27 mouse cellular contexts compared by ENCODE assay signal in genomic region chr4:64812812-64813211, GRCm38 (mm10).
A peak's percentile ranks its signal among the peaks of the same experiment; 100 is the strongest.
DNase-seq lines count a peak whose midpoint lies in the region; ATAC-seq and TF ChIP-seq lines count a peak whose summit lies in the region.
"Had no signal": no experiment of that assay in that cellular context is flagged by ENCODE, and none has a peak within 500 bp of the region (broad histone marks: within the 10 kb centered on the region; RNA-seq: fewer than 3 reads in every experiment).

No protein-coding gene starts in this region.

- H3K36me3 ChIP-seq in hindbrain, embryonic 16.5 days (ENCODE audit: control insufficient read depth, insufficient read depth, low read length), result no peaks in the 10 kb centered on the region
- no peaks in the 10 kb centered on the region for H3K36me3 ChIP-seq in hindbrain, embryonic 11.5 days (ENCODE audit: control insufficient read depth, insufficient read depth, low read length)
- no peaks in the 10 kb centered on the region for H3K36me3 ChIP-seq in kidney, postnatal 0 days (ENCODE audit: insufficient read depth, low read length)
- H3K36me3 ChIP-seq in hindbrain, postnatal 0 days (ENCODE audit: insufficient read depth, low read length), result no peaks in the 10 kb centered on the region
- H3K36me3 ChIP-seq: embryonic facial prominence, embryonic 12.5 days; embryonic facial prominence, embryonic 15.5 days; forebrain, embryonic 15.5 days; heart, embryonic 12.5 days; heart, embryonic 15.5 days; hindbrain, embryonic 10.5 days had no signal

- no peak overlapping the region for H3K27ac ChIP-seq in hindbrain, embryonic 16.5 days (ENCODE audit: low read depth, low read length)
- no peak overlapping the region for H3K27ac ChIP-seq in hindbrain, embryonic 11.5 days (ENCODE audit: low read depth, low read length)
- no peak overlapping the region for H3K27ac ChIP-seq in kidney, postnatal 0 days
- no peak overlapping the region for H3K27ac ChIP-seq in hindbrain, postnatal 0 days
- H3K27ac ChIP-seq: embryonic facial prominence, embryonic 12.5 days; embryonic facial prominence, embryonic 15.5 days; forebrain, embryonic 15.5 days; heart, embryonic 15.5 days; hindbrain, embryonic 10.5 days; hindbrain, embryonic 14.5 days had no signal

- no peaks in the 10 kb centered on the region for H3K4me1 ChIP-seq in hindbrain, embryonic 16.5 days (ENCODE audit: control insufficient read depth, insufficient read depth, low read depth, low read length)
- no peaks in the 10 kb centered on the region for H3K4me1 ChIP-seq in hindbrain, embryonic 11.5 days (replicated peaks; ENCODE audit: control insufficient read depth, insufficient read depth, low read length)
- no peaks in the 10 kb centered on the region for H3K4me1 ChIP-seq in kidney, postnatal 0 days (replicated peaks; ENCODE audit: insufficient read depth, low read length)
- no peaks in the 10 kb centered on the region for H3K4me1 ChIP-seq in hindbrain, postnatal 0 days (ENCODE audit: insufficient read depth, low read length)
- H3K4me1 ChIP-seq: embryonic facial prominence, embryonic 12.5 days; embryonic facial prominence, embryonic 15.5 days; forebrain, embryonic 15.5 days; heart, embryonic 12.5 days; heart, embryonic 15.5 days; hindbrain, embryonic 10.5 days had no signal

- no peaks in the 10 kb centered on the region for H3K27me3 ChIP-seq in hindbrain, embryonic 16.5 days (replicated peaks; ENCODE audit: control insufficient read depth, insufficient read depth, low read length)
- no peaks in the 10 kb centered on the region for H3K27me3 ChIP-seq in hindbrain, embryonic 11.5 days (ENCODE audit: control insufficient read depth, insufficient read depth, low read length)
- no peaks in the 10 kb centered on the region for H3K27me3 ChIP-seq in kidney, postnatal 0 days (ENCODE audit: insufficient read depth, low read length)
- no peaks in the 10 kb centered on the region for H3K27me3 ChIP-seq in hindbrain, postnatal 0 days (ENCODE audit: insufficient read depth, low read length)
- H3K27me3 ChIP-seq: embryonic facial prominence, embryonic 12.5 days; embryonic facial prominence, embryonic 15.5 days; forebrain, embryonic 15.5 days; heart, embryonic 12.5 days; heart, embryonic 15.5 days had no signal

- H3K9me3 ChIP-seq in hindbrain, embryonic 16.5 days (ENCODE audit: control insufficient read depth, low read length), result no peaks in the 10 kb centered on the region
- H3K9me3 ChIP-seq in hindbrain, embryonic 11.5 days (ENCODE audit: control insufficient read depth, low read length), result no peaks in the 10 kb centered on the region
- H3K9me3 ChIP-seq in kidney, postnatal 0 days (replicated peaks; ENCODE audit: low read length), result no peaks in the 10 kb centered on the region
- no peaks in the 10 kb centered on the region for H3K9me3 ChIP-seq in hindbrain, postnatal 0 days (ENCODE audit: low read length)
- H3K9me3 ChIP-seq: embryonic facial prominence, embryonic 12.5 days; embryonic facial prominence, embryonic 15.5 days; forebrain, embryonic 15.5 days; heart, embryonic 12.5 days; heart, embryonic 15.5 days; hindbrain, embryonic 10.5 days had no signal

- no peak overlapping the region for H3K4me2 ChIP-seq in hindbrain, embryonic 16.5 days (ENCODE audit: low read length)
- H3K4me2 ChIP-seq in hindbrain, embryonic 11.5 days (replicated peaks; ENCODE audit: low read depth, low read length), result no peak overlapping the region
- H3K4me2 ChIP-seq in kidney, postnatal 0 days (ENCODE audit: low read length), result no peak overlapping the region
- no peak overlapping the region for H3K4me2 ChIP-seq in hindbrain, postnatal 0 days (ENCODE audit: low read depth, low read length)
- H3K4me2 ChIP-seq: embryonic facial prominence, embryonic 12.5 days; embryonic facial prominence, embryonic 15.5 days; forebrain, embryonic 15.5 days; heart, embryonic 12.5 days; heart, embryonic 15.5 days; hindbrain, embryonic 14.5 days had no signal

- H3K9ac ChIP-seq in hindbrain, embryonic 16.5 days (ENCODE audit: low read depth, low read length), result no peak overlapping the region
- H3K9ac ChIP-seq in hindbrain, embryonic 11.5 days (ENCODE audit: low read depth, low read length), result no peak overlapping the region
- no peak overlapping the region for H3K9ac ChIP-seq in kidney, postnatal 0 days (ENCODE audit: low read depth, low read length)
- no peak overlapping the region for H3K9ac ChIP-seq in hindbrain, postnatal 0 days (replicated peaks; ENCODE audit: low read length)
- H3K9ac ChIP-seq: embryonic facial prominence, embryonic 12.5 days; embryonic facial prominence, embryonic 15.5 days; forebrain, embryonic 15.5 days; heart, embryonic 12.5 days; heart, embryonic 15.5 days; hindbrain, embryonic 14.5 days had no signal

- 0 out of 2 replicates have a peak, but pooled peaks have one; percentile 30 for ATAC-seq in hindbrain, embryonic 16.5 days
- ATAC-seq in hindbrain, embryonic 11.5 days (ENCODE audit: low FRiP score), result no peak
- no peak for ATAC-seq in kidney, postnatal 0 days (replicated peaks; ENCODE audit: low FRiP score, low read depth)
- ATAC-seq in hindbrain, postnatal 0 days, result no peak
- ATAC-seq: activated CD4-positive, CD25-positive, alpha-beta regulatory T cell, adult 4 months; CD4-positive, CD25-positive, alpha-beta regulatory T cell, adult 4 months; forebrain, embryonic 15.5 days had no signal

- DNase-seq in hindbrain, embryonic 11.5 days (ENCODE audit: low spot score), result no peak
- peak; percentile 78 for DNase-seq in kidney, postnatal 0 days (ENCODE audit: low spot score)
- no peak for DNase-seq in kidney, postnatal 14 days
- DNase-seq in mesoderm, embryonic 11.5 days (ENCODE audit: low read depth, low spot score), result peak; percentile 9
- DNase-seq in liver, result no peak
- no peak for DNase-seq in hindbrain, postnatal 0 days (ENCODE audit: low spot score)
- DNase-seq: adrenal gland, adult 8-10 months; adrenal gland, postnatal 25 days; B cell, adult 2 months; cerebellum, adult 11 months; cerebellum, adult 2 months; cerebellum, adult 9-11 months; cerebellum, postnatal 25 days; gastrocnemius, postnatal 25 days; heart, adult 18-20 months; heart, postnatal 10 days; heart, postnatal 36 days had no signal

- WGBS in hindbrain, embryonic 16.5 days, result 80% methylated on average over 4 of the region's 4 CpGs
- 73% methylated on average over 4 of the region's 4 CpGs for WGBS in hindbrain, embryonic 11.5 days
- 31% methylated on average over 4 of the region's 4 CpGs for WGBS in kidney, postnatal 0 days
- WGBS in hindbrain, postnatal 0 days, result 72% methylated on average over 4 of the region's 4 CpGs

- no peak overlapping the region for H3K4me3 ChIP-seq in hindbrain, embryonic 16.5 days (ENCODE audit: low read length)
- H3K4me3 ChIP-seq in hindbrain, embryonic 11.5 days (ENCODE audit: low read depth, low read length), result no peak overlapping the region
- no peak overlapping the region for H3K4me3 ChIP-seq in kidney, postnatal 0 days (replicated peaks; ENCODE audit: low read depth, low read length)
- H3K4me3 ChIP-seq in hindbrain, postnatal 0 days (ENCODE audit: low read length), result no peak overlapping the region
- H3K4me3 ChIP-seq: embryonic facial prominence, embryonic 12.5 days; embryonic facial prominence, embryonic 15.5 days; forebrain, embryonic 15.5 days; heart, embryonic 12.5 days; heart, embryonic 15.5 days; hindbrain, embryonic 10.5 days had no signal

- no peak for TF ChIP-seq CTCF in kidney, postnatal 0 days (IDR thresholded peaks at IDR 0.05; ENCODE audit: low read depth)
- TF ChIP-seq CTCF in hindbrain, postnatal 0 days (IDR thresholded peaks at IDR 0.05; ENCODE audit: low read depth), result no peak

Comparison
In these comparisons a context has a peak if more than half of its experiments do, and no peak if none do; other contexts are left out.
1. DNase-seq: peak in kidney, postnatal 0 days (single experiment) and mesoderm, embryonic 11.5 days (single experiment); none in hindbrain, embryonic 11.5 days (single experiment), kidney, postnatal 14 days (single experiment), liver (single experiment) and hindbrain, postnatal 0 days (single experiment).